Mouse (Mus musculus): ENCODE measurements around the gene Gabpb2.
A peak's percentile ranks its signal among the peaks of the same experiment; 100 is the strongest.

The Gabpb2 gene

DNA sequence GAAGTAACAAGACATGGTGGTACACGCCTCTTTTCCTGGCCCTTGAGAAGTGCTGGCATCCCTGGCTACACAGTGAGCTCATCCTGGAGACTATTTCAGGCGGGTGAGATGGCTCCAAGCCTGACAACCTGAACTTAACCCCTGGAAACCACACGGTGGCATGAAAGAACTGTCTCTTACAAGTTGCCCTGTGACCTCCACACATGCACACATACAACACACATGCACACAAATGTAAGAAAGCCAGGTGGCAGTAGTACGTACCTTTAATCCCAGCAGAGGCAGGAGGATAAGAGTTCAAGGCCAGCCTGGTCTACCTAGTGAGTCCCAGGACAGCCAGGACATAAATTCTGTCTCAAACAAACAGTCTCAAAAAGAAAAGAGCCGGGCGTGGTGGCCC is 21.3 kb upstream of the Gabpb2 start:
- peaks cover 10% of the 10 kb centered on the region for H3K36me3 ChIP-seq (ENCODE audit: control insufficient read depth, insufficient read depth, low read length, poor library complexity, severe bottlenecking)
- peak; percentile 18 for DNase-seq (ENCODE audit: low read depth, low spot score)
- H3K27me3 ChIP-seq (ENCODE audit: control insufficient read depth, insufficient read depth, low read length, poor library complexity, severe bottlenecking) = no peaks in the 10 kb centered on the region

DNA sequence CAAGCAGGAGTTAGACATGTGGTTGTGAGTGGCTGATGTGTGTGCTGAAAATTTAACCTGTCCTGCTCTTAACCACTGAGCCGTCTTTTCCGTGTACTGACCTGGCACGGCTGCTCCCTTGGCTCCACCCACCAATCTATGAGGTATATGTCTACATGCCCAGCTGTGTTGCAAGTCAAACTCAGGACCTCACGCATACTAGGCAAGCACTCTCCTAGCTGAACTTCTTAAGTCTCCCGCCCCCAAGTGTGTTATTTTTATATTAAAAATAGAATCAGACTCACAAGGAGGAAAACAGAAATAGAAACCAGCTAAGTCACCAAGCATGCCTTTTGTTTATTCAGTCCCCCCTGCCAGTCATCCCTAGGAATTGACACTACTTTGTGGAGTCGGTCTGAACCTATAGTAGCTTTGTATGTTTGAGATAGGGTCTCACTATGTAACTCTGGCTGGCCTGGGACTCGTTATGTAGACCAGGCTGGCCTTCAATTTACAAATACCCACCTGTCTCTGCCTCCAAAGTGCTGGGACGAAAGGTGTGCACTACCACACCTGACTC is 19.9 kb upstream of the Gabpb2 start:
- H3K27me3 ChIP-seq (ENCODE audit: control insufficient read depth, insufficient read depth, low read length, poor library complexity, severe bottlenecking) = no peaks in the 10 kb centered on the region
- peaks cover 12% of the 10 kb centered on the region for H3K36me3 ChIP-seq (ENCODE audit: control insufficient read depth, insufficient read depth, low read length, poor library complexity, severe bottlenecking)
- DNase-seq (ENCODE audit: low read depth, low spot score) = no peak

DNA sequence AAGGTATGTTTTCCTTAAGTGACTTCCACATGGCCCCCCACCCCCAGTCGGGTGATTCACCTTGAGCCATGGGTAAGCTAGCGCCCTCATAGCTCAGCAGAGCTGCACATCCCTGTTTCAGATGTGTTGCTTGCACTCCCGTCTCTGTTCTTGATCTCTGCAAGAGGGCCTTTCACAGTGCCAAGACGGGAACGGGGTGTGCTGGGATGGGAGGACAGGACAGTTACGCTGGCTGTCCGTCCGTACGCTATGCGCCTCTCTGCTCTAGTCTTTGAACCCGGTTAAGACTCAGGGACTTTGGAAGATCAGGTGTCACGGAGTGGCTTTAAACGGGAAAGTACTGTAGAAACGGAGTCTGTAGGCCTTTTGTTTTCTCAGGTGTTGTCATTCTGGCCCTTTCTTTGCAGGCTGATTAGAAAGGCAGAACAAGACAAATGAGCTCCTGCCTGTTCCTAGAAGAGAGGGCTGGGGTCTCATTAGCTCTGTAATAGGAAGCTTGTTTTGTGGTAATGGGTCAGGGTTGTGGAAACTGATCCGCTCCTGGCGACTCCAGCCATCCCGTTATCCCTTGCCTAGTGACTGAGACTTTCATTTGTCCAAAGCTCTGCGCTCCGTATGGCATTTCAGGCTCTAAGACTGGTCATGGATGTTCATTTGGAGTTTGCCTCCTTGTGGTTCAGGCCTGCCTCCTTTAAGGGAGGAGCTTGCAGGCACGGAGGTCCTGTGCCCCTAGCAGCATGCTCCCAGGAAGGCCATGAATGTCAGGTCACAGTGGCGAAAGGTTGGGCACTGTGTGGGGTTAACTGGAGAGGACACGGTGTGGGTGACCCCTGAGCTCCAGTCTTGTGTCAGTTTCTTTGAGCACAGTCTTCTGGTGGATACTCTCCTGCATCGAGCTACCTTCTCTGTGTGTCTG is 17.9 kb upstream of the Gabpb2 start:
- Histone ChIP-seq H3K36me3 (ENCODE audit: control insufficient read depth, insufficient read depth, low read length, poor library complexity, severe bottlenecking) (peaks cover 19% of the 10 kb centered on the region), H3K27me3 (ENCODE audit: control insufficient read depth, insufficient read depth, low read length, poor library complexity, severe bottlenecking) (no peaks in the 10 kb centered on the region)
- DNase-seq (ENCODE audit: low read depth, low spot score) = no peak

DNA sequence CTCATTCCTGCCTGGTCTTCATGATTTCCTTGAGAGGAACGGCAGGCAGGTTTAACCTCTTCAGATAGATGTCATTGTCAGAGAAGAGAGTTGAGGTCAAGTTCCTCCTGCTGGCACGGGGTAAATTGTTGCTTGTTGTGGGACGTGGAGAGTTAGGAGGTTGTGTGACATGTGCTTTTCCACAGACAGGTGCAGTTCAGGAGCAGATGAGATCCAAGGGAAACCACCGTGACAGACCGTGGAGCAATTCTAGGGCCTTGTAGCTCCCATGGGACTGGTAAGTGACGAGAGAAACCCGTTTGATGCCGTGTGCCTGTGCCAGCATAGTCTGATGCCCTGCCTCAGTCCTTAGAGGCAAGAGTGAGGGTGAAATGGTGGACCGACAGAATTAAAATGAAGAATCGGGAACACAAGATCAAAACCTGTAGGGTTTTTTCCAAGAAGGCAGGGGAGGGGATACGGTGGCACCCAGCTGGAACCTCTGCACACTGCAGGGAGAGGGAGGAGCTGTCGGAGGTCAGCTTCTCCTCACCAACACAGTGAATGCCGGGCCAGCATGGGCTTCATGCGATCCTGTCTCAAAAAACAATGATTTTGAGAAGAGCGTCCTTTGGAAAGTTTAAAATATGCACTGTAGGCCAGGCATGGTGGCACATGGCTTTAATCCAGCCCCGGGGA is 15.7 kb upstream of the Gabpb2 start:
- Histone ChIP-seq H3K36me3 (ENCODE audit: control insufficient read depth, insufficient read depth, low read length, poor library complexity, severe bottlenecking) (peaks cover 19% of the 10 kb centered on the region), H3K27me3 (ENCODE audit: control insufficient read depth, insufficient read depth, low read length, poor library complexity, severe bottlenecking) (no peaks in the 10 kb centered on the region)
- DNase-seq (ENCODE audit: low read depth, low spot score) = peak; percentile 20

DNA sequence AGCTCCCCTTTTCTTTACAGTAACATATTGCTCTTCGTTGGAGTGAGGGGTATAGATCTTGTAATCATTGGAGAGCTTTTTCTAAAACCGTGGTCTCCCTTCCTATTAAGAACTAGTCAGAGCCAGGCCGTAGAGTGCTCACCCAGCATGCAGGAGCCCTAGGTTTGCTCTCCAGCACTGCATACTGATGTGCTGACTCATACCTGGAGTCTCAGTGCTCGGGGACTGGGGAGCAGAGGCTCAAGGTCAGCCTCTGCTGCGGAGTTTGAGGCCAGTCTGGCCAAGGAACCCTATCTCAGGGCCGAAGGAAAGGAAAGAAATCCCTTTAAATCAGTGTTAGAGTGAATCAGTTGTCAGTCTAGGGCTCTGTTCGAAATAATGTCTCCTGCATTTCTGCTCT is 15.1 kb upstream of the Gabpb2 start:
- peaks cover 19% of the 10 kb centered on the region for H3K36me3 ChIP-seq (ENCODE audit: control insufficient read depth, insufficient read depth, low read length, poor library complexity, severe bottlenecking)
- no peak for DNase-seq (ENCODE audit: low read depth, low spot score)
- H3K27me3 ChIP-seq (ENCODE audit: control insufficient read depth, insufficient read depth, low read length, poor library complexity, severe bottlenecking) = no peaks in the 10 kb centered on the region

DNA sequence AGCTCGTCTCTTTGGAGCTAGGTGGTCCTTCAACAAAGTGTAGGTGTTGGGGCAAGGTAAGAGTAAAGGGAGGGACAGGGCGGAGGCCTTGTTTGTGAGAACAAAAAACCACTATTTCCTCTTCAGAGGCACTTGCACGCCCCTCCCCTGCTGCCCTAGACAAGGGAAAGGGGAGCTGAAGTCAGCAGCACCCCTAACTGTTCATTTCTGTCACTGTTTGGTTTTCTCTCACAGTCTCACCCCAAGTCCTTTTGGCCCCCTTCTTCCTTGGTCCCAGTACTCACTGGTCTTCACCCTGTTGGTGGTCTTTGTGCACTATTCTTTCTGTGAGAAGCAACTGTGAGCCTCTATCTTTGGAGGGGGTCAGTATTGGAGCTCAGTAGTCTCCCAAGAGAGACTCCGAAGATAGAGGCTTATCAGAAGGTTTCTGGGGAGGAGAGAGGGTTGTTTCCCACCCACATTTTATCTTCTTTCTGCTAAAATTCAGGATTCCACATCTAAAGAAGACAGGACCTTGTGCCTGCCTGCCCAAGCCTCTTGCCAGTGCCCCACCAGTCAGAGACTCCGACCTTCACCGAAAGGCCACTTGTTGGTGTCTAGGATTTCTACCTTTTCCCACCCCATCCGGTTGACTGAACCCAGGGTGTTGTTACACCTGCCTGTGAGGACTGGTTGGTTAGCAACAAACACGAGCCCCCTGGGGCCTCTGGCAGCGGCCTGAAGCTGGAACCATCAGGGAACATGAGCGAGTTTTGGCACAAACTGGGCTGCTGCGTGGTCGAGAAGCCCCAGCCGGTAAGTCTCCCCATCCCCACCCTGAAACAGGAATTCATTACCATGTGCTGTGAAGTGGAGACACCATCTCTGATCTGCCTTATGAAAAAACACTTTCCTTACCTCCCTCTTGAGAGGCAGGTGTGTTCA is 13.8 kb upstream of the Gabpb2 start, which contains the start of gene Mllt11:
TSS of gene Mllt11 (minus strand) at position 874 of the 924 bp plus-strand sequence.
- H3K36me3 ChIP-seq (ENCODE audit: control insufficient read depth, insufficient read depth, low read length, poor library complexity, severe bottlenecking) = peaks cover 19% of the 10 kb centered on the region

DNA sequence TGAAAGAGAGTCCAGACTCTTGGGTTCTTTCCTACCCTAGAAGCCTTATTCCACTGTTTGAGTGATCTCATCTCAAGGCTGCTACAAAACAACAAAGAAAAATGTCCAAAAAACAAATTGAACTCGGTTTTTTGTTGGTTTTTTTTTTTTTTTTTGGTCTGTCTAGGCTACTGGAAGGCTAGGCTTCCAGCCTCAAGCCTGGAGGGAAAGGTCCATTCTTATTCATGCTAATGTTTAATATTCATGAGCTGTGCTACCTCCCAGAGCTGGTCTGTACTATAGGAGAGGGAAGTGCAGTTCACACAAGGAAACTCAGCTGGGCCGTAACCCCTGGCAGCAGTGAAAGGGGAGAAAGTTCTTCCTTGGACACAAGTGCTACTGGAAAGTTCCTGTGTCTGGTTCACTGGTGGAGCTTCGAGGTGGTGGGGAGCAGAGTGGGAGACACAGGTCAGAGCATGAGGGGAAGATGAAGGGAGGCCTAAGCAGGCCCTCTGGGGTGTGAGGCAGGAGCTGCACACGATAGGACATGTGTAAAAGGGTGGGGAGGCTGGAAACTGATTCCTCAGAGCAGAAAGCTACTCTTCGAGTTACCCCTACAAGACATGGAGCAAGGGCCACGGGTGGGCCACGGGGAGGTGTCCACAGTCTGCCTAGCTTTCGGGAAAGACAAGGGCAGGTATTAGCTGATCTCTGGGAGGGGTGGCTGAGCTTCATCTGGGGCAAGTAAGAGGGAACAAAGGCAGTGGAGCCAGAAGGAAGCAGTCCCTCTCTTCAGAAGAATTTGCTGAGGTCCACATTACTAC is 13.0 kb upstream of the Gabpb2 start:
- H3K36me3 ChIP-seq (ENCODE audit: control insufficient read depth, insufficient read depth, low read length, poor library complexity, severe bottlenecking) = peaks cover 16% of the 10 kb centered on the region
- no peaks in the 10 kb centered on the region for H3K27me3 ChIP-seq (ENCODE audit: control insufficient read depth, insufficient read depth, low read length, poor library complexity, severe bottlenecking)
- DNase-seq (ENCODE audit: low read depth, low spot score) = peak; percentile 23

More for the DNA sequence above, 13.8 kb upstream of the Gabpb2 start, which contains the start of gene Mllt11:
- H3K27me3 ChIP-seq (ENCODE audit: control insufficient read depth, insufficient read depth, low read length, poor library complexity, severe bottlenecking) = no peaks in the 10 kb centered on the region
- peak; percentile 53 for DNase-seq (ENCODE audit: low read depth, low spot score)

DNA sequence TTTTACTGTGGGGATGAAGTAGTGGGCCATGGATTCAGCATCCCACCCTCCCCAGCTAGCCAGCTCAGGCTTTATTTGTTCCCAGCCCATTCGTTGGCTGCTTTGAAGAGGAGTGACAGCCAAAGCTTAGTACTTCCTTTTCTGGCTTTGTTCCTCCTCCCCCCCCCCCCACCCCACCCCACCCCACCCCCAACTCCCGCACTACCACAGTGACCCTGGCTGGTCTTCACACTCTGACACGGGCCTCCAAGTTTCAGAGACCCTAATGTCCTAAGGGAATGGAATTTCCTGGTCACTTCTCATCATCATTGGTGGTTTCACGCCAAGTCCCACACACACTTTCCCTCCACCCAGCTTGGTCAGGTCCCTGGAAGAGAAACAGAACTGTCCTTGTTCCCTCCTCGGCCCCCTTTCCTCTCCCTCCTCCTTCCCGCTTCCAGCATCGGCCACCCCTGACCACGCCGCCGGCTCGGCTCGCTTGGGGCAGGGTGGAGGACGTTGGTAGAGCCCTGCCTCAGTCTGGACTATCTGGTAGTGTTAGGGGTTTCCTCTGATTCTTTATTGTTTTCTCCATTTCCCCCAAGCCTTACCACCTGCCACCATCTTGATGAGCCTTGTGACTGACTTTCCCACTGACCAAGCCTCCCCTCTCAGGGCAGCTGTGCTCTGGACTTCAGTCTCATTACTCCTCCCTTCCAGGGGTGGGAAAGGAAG is 12.2 kb upstream of the Gabpb2 start:
- DNase-seq (ENCODE audit: low read depth, low spot score) = peak; percentile 51
- H3K36me3 ChIP-seq (ENCODE audit: control insufficient read depth, insufficient read depth, low read length, poor library complexity, severe bottlenecking) = peaks cover 15% of the 10 kb centered on the region
- H3K27me3 ChIP-seq (ENCODE audit: control insufficient read depth, insufficient read depth, low read length, poor library complexity, severe bottlenecking) = no peaks in the 10 kb centered on the region

DNA sequence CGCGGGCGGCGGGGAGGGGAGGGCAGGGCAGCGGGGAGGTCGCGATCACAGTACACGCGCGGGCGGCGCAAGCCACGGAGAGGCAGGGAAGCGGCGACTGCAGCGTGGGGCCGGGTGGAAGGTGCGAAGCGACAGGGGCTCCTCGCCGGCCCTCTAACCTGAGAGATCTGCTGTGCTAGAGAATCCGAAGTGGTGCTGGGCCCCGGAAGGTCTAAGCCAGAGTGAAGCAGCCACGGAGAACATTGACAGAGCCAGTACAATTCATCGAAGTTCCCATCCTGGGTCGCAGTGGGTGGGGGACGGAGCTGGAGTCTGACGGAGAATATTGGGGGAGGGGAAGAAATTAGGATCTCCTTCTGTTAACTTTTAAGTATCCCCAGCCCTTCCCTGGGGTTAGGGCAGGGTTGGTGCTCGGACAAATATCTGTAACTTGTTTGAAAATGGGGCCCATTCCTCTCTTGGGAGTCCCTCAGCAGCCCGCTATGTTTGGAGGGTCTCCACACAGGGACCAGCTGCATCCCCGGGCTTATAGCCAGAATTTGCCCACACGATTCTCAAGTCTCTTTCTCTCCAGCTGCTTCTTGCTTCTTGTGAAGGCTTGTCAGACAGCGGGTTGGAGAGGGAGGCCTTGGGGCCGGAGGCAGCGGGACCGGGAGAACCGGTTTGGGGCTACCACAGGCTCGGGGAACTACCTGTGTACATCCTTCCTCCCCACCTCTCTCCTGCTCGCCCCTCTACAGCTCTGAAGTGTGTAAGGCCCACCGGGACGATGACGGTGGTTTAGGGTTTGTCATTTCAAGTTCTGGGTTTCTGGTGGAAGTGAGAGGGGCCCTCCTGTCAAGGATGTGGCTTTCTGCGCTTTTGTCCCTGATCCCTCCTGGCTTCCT is 11.4 kb upstream of the Gabpb2 start:
- peaks cover 9% of the 10 kb centered on the region for H3K36me3 ChIP-seq (ENCODE audit: control insufficient read depth, insufficient read depth, low read length, poor library complexity, severe bottlenecking)
- no peaks in the 10 kb centered on the region for H3K27me3 ChIP-seq (ENCODE audit: control insufficient read depth, insufficient read depth, low read length, poor library complexity, severe bottlenecking)
- DNase-seq (ENCODE audit: low read depth, low spot score) = peak; percentile 40

DNA sequence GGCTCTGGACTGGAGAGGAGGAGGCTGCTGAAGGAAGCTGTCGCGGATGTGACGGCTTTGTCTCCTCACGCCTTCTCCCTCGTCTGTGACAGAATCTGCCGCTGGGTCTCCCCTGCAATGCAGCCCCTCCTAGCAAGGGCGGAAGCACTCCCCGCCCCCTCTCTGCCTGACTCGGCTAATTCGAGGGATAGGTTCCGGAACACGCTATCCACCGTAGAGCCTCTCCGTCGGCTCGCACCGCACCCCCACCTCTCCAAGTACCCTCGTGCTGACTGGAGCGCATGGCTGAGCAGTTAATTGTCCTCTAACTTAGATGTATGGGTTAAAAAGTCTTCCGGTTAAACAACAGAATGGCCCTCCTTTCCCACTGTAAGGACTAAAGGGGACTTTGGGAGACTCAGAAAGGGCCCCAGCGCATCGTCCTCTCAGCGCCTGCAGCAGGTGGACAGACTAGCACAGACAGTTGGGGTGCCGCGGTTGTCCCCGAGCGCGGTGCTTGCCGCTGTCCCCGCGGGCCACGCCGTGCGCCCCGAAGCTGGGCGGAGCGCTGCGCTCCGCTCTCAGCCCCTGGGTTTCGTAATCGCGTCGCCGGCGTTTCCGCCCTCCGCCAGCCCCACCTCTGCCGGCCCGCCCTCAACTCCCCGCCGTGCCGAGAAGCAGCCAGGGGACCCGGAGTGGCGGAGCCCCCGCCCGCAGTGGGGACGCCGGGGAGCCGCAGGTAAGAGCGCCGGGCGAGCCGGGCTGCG is 10.6 kb upstream of the Gabpb2 start, which contains the start of gene Cdc42se1:
TSS of gene Cdc42se1 (plus strand) at position 585 of the 746 bp plus-strand sequence.
- Histone ChIP-seq H3K36me3 (ENCODE audit: control insufficient read depth, insufficient read depth, low read length, poor library complexity, severe bottlenecking) (peaks cover 10% of the 10 kb centered on the region), H3K27me3 (ENCODE audit: control insufficient read depth, insufficient read depth, low read length, poor library complexity, severe bottlenecking) (no peaks in the 10 kb centered on the region)
- DNase-seq (ENCODE audit: low read depth, low spot score) = peak; percentile 85

DNA sequence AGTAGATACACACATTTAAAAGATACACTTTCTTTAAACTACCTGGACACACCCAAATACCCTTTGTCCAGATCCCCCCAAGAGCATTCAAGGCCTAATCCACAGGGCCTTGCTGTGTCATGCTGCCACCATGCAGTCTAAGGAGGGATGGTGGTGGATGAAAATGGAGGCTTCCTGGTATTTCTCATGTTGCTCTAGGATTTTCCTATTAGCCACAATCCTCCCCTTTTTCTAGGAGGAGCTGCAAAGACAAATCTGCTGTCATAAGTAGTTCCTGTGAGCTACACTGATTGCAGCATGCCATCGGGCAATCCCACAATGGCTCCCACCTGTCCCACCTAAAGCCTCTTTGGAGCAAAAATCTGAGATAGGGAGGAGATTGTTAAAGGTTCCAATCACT is 9.5 kb upstream of the Gabpb2 start:
- Histone ChIP-seq H3K36me3 (ENCODE audit: control insufficient read depth, insufficient read depth, low read length, poor library complexity, severe bottlenecking) (peaks cover 5% of the 10 kb centered on the region; the same call in 1 of the 2 replicates), H3K27me3 (ENCODE audit: control insufficient read depth, insufficient read depth, low read length, poor library complexity, severe bottlenecking) (no peaks in the 10 kb centered on the region)
- DNase-seq (ENCODE audit: low read depth, low spot score) = no peak

DNA sequence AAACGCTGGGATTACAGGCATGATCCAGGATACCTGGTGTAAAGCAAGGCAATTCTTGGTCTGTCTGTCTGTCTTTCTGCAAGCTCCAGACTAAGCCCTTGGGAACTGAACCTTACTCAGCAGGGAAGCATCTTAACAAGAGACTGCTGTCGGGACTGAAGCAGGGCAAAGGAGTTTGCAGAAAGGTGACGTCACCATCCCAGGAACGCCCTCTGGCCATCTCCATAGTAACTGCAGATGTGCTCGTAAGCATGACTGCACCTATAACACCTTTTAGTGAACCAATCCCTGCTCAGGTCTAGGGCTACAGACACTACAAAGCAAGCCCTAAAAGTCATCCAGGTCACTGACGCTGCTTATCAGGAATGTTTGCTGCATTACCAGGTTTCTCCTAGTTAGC is 6.6 kb upstream of the Gabpb2 start:
- Histone ChIP-seq H3K27me3 (ENCODE audit: control insufficient read depth, insufficient read depth, low read length, poor library complexity, severe bottlenecking) (no peaks in the 10 kb centered on the region), H3K36me3 (ENCODE audit: control insufficient read depth, insufficient read depth, low read length, poor library complexity, severe bottlenecking) (peaks cover 5% of the 10 kb centered on the region)
- no peak for DNase-seq (ENCODE audit: low read depth, low spot score)
